Mouse (Mus musculus): ENCODE data around the gene Slc23a4.

GRCm38 (mm10) chr6:34938280-34938928, 49.8 kb downstream of the Slc23a4 start:
- TF ChIP-seq CTCF (IDR thresholded peaks at IDR 0.05; ENCODE audit: low read depth, low read length), result no peak
- no peak for TF ChIP-seq POLR2A (IDR thresholded peaks at IDR 0.05; ENCODE audit: insufficient read depth, low read length)
- no peak for TF ChIP-seq EP300 (IDR thresholded peaks at IDR 0.05; ENCODE audit: insufficient read depth, low read depth, low read length)
